Mouse (Mus musculus): ENCODE results near the gene Tespa1.
"Not testable (repeated sequence)": the region's sequence is repeated elsewhere in the genome, so short reads cannot be mapped to it uniquely, and the experiment has no call there.

Tespa1 gene

DNA sequence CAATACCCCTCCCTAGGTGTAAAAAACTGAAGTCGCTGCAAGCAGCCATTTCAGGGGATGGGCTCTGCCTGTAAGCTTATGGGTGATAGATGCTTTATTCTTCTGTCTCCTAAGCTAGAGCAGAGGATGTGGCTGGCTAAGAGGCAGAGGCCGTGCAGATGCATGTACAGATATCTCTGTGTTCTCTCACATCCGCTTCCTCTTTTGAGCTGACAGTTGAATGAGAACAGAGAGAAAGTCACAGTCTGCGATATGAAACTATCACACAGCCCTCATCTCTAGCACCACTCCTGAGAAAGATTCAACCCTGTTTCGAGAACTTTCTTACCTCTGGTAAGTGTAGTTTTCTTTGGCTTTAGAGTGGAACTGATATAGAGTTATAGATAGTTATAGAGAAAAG is at the start of gene Tespa1:
Gene Tespa1, plus strand, starts transcription at position 234 of the 400 bp plus-strand sequence.
- in situ Hi-C loops (cut with MboI, MseI): no loop called here

DNA sequence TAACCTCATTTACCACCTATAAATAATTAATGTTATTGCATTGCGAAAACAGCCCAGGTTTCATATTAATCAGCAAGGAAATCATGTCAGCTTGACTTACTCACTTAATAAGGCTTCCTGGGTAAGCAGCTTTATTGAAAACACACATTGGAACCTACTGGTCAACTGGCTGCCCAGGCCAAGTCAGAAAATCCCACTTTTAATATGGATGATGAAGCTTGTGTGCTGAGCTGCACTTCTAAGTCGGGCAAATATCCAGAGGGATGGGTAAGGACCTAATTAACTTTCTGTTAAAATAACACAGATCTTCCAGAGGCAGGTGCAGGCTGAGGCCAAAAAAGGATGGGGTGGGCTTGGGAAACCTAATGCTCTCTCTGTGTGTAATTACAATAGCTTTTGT is 46.9 kb upstream of the Tespa1 start:
- in situ Hi-C loops (cut with MboI, MseI): no loop called here

DNA sequence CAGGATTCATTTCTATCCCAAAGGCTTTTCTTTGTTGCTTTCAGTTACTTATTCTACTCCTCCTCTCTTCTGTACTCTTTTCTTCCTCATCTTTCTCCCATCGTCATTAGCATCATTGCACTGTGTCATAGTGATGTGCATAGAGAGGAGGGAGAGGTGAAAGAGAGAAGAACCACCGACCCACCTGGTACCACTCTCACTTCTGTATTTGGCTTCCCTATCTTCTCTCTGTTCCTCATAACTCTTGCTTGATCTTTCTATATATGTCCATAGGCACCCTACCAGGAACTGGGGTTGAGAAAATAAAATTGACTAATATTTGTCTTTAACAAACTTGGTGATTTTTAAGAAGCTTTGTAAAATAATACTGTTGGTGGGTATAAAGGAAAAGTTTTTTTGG is 46.2 kb upstream of the Tespa1 start:
- in situ Hi-C loops (cut with MboI, MseI): no loop called here

DNA sequence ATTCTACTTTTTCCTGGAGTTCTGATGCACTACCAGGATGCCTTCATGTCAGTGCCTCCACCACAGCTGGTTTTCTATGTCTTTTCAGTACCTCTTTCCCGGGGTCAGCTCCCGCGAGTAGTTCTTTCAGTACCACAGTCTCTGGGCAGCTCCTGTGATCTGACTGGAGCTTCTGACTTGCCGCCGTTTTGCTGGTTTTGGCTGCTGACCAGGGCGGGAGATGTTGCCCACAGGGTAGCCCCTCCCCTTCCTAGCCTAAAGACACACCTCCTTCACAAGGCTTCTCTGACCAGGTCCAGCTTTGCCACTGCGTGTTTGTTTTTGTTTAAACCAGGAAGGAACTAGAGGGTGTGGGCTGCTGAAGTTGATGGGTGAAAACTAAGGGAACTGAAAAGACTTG is 42.6 kb upstream of the Tespa1 start, which contains the start of gene Neurod4:
Gene Neurod4, minus strand, starts transcription at position 175 of the 400 bp plus-strand sequence.
- in situ Hi-C loops (cut with MboI, MseI): no loop called here

DNA sequence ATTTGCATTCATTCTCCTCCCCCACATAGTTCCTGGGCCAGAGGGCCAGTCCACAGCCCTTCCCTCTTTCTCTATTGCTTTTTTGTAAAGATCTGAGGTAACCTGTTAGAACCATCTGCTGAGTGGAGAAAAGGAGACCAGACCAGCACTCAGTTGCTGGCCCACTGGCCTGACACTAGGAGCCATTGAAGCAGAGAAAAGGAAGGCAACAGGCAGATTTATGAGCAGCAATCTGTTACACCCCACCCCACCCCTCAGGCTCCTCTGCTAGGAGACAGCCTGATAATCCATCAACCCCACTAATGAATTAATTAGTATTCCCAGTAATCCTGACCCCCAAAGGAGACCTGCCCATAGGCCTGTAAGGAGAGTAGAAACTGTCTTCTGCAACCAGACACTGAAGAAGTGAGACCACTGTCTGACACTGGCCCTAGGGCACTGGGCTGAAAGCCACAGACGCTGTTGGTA is 40.7 kb upstream of the Tespa1 start:
- in situ Hi-C loops (cut with MboI, MseI): no loop called here

DNA sequence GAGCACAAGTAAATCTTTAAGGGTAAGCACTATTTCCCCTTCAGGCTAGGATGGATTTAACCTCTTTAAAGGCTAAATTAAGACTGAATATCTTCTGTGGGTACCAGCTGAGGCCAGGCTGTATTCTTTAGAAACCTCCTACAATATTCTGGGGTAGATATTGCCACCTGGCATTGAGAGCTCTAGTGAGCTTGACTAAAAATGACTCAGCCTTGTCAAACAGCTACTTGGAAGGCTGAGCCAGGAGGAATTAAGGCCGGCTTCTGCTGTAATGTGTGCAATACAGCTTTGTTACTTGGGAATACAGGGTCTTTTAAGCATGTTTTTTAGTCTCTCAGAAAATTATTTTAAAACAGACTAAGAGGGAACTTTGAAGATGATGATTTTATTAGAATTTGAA is 35.5 kb upstream of the Tespa1 start:
- in situ Hi-C loops (cut with MboI, MseI): no loop called here

DNA sequence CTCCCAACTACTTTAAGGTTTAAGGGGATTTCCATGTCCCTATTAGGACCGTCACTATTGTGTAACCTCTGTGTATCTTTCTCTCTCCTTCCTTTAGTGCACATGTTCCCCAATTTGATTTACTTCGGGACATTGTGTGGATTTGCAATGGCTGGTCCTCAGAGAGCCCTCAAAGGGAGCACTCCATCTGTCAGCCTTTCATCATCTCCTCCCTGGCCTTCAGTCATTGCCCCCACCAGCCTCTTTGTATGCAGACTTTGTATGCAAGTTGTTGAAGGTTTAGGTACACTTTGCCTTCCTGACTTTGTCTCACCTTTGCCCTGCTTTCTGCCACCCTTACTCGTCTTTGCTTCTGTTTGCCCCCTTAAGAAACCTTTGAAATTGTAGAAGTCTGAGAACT is 34.7 kb upstream of the Tespa1 start:
- in situ Hi-C loops (cut with MboI, MseI): no loop called here

DNA sequence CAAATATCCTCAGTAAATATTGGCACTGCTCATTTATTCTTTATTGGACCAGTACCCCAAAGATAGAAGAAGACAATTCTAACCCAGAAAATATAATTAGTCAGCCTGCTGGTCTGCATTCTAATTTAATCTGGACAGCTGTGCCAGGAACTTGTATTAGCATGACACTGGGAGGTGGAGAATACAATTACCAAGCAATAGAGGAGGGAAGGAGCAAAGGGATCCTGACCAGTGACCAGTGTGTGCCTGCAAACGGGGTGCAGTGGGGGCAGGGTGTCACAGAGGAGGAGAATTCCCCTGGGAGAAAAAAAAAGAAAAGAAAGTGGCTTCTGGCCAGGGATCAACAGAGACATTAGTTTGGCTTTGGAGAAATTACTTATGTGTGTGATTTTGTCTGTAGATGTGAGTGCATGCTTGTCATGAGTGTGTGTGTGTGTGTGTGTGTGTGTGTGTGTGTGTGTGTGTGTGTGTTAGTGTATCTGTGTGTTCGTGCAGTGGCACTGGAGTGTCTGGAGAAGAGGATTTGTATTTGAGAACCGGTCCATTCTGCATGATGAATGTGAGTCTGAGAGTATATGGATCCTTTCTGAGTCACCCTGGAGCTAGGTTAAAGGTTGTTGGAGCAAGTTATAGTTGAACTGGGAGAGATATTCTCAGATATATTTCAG is 28.8 kb upstream of the Tespa1 start:
- in situ Hi-C loops (cut with MboI, MseI): no loop called here

DNA sequence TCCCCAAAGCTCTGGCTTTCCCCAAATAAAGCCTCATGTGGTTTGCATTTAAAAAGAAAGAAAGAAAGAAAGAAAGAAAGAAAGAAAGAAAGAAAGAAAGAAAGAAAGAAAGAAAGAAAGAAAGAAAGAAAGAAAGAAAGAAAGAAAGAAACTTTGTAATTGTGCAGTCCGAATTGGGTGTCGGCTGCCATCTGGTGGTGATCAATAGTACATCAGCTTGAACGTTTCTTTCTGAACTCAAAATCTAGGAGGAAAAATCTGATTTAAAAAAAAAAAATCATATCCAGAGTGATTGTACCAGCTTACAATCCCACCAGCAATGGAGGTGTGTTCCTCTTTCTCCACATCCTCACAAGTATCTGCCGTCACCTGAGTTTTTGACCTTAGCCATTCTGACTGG is 23.9 kb upstream of the Tespa1 start:
- in situ Hi-C loops (cut with MboI, MseI): loop anchor here (5.0 kb wide), 1 partner anchor 66 kb away; no protein-coding TSS in a partner anchor

DNA sequence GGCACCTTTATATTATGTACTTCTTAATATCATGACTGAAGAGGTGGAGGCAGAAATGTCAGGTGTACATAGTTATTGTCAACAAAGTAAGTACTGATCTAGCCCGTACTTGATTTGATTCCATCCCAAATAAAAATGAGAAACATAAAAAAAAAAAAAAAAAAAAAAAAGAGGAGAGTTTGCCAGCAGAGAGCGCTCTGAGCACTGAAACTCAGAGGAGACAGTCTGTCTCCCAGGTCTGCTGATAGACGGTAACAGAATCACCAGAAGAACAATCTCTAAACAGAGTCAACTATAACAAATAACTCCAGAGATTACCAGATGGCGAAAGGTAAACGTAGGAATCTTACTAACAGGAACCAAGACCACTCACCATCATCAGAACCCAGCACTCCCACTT is 18.5 kb upstream of the Tespa1 start:
- in situ Hi-C loops (cut with MboI, MseI): loop anchor here (10.0 kb wide), 1 partner anchor 289 kb away; the partner anchor contains the start of gene Olfr820

DNA sequence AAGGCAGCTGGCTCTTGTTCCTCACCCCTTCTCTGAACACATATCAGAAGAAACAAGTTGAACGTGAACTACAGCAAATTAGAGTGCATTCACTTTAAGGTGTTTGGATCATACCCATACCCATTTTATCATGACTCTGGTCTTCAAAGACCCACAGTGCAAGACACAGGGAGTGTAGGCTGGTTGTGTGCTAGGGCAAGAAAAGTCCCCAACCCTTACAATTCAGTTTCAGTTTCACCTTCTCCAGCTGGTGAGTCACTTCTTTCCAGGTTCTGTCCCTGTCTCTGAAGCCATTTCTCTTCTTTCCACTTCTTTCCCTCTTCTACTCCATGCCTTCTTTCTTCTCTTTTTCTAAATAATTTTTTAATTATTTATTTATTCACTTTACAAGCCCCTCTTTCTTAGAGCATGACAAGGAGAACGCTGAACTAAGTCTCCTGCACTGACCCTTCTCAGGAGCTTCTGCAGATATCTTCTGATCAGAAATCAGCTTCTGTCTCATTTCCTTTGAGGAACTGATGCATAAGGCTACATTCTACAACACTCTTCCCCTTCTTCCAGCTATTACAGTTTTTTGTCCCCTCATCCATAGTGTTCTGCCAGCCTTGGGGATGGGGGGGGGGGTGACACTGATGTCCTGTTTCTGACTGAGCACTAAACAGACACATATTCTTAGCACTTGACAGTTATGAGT is 11.0 kb upstream of the Tespa1 start:
- in situ Hi-C loops (cut with MboI, MseI): loop anchor here (5.0 kb wide), 1 partner anchor 36 kb away; no protein-coding TSS in a partner anchor

DNA sequence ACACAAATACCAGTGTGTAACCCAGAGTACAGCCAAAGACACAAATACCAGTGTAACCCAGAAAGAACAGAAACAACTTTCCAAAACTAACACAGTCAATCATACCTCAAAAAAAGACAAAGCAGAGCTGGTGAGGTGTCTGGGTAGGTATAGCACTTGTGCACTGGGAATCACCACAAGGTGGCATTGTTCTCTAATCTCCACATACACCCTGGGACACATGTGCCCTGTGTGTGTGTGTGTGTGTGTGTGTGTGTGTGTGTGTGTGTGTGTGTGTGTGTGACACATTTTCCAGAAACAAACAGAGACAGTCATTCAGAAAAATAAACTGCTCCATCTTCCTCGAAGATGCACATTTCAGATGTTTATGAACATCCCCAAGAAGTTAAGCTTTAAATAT is 9.1 kb upstream of the Tespa1 start:
- in situ Hi-C loops (cut with MboI, MseI): loop anchor here (5.0 kb wide), 1 partner anchor 34 kb away; no protein-coding TSS in a partner anchor

DNA sequence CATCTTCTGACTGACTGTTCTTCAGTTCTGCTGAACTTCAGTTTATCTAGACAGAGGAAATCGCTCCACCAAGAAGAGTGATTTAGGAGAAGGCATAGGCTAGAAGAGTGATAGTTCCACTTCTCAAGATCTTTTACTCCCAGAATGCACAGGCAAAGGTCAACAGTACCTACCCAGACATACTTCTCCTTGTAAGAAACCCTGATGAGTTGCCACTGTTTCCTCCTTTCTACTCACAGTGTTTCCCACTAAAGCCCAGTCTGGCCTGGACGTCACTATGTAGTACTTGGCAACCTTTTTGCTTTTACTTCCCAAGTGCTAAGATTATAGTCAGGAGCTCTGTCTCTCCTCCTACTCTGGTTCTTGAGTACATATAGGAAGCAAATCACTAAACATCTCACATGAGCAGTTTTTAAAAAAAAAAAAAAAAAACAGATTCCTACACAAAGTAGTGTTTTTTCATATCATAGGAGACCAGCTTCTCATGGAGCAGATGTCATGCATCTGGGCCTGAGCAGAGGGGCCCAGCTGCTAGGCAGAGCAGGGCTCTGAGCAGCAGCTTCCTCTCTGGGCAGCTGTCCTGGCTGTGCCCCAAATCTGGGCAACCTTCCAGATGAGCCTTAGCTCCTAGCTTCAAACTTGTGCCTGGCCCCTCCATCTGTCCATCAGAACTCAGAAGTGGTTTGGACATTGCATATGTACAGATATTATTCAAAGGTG is 8.4 kb upstream of the Tespa1 start:
- in situ Hi-C loops (cut with MboI, MseI): loop anchor here (5.0 kb wide), 1 partner anchor 33 kb away; no protein-coding TSS in a partner anchor

DNA sequence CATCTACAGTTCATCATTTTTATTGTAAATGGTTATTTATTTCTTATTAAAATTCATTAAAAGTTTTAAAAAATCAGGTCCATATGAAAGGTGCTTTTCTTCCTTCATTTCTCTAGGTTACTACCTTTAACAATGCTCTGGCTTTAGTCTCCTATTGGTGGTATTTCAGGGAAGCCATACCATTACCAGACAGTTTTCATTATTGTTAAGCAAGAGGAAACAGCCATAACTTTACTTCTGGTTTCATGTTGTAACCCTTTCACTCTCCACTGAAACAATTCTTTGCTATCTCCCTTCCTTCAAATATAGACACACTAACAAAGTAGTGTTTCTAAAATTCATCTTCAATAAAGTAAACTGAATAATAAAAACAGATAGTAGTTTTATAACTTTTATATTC is 6.8 kb upstream of the Tespa1 start:
- in situ Hi-C loops (cut with MboI, MseI): no loop called here

DNA sequence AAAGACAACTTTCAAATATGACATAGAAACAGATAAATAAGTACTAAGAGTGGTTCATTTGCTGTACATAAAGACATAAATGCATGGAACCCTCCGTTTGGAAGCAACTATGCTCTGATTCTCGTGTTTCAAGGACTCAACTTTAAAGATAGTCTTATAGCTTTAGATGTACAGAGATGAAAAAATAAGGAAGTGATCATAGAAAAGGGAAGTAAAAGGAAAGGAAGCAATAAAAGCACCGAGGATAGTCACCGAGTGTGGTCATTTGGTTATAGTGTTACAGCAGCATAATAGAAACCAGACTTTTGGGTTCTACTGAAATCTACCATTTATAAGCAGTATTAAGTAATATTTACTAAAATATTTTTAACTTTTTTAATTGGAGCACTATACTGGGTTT is 4.0 kb upstream of the Tespa1 start:
- in situ Hi-C loops (cut with MboI, MseI): no loop called here

DNA sequence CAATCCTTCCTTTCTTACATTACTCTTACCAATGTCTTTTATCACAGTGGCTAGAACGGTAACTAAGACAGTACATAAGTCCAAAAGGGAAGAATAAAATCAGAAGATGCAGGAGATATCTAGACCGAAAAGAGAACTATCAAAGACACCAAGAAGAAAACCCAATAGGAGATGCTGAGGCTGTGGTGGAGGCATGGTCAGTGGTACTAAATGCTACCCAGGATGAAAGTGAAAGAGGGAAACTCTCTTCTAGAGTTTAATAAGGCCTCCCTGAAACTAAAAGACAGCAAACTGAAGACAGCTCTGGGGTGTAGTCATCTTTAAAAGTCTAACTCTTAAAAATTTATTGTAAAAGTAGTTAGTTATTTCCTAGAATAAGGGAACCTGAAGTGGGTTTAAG is 2.0 kb upstream of the Tespa1 start:
- in situ Hi-C loops (cut with MboI, MseI): no loop called here

DNA sequence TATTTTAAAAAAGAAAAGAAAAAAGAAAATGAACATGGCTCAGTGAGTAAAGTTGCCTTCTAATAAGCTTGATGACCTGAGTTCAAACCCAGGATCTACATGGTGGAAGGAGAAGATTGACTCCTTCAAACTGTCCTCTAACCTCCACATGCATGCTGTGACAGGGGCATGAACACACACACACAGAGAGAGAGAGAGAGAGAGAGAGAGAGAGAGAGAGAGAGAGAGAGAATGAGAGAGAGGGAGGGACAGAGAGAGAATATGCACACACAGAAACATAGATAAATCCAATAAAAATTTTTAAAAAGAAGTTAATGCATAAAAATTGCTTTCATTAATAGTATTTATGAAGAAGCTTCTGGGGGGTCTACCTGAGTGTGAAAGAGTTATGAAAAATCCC is 608 bp upstream of the Tespa1 start:
- in situ Hi-C loops (cut with MboI, MseI): no loop called here

DNA sequence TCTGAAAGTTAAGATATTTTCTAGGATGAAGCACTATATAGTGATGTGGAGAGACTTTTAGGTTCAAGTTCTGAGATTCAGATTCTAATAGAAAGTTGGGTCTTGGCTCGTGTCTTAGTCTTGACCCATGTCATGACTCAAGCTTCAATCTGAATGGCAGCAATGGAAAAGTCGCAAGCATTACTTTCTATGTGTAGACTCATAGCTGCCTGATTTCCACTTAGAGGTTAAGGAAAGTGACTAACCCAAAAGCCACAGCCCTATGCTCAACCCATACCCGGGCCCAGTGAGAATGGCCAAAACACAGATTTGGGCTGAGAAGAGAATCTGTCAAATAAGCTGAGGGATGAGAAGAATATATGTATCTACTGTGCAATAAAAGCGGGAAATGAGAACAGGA is 1.6 kb downstream of the Tespa1 start:
- in situ Hi-C loops (cut with MboI, MseI): no loop called here

DNA sequence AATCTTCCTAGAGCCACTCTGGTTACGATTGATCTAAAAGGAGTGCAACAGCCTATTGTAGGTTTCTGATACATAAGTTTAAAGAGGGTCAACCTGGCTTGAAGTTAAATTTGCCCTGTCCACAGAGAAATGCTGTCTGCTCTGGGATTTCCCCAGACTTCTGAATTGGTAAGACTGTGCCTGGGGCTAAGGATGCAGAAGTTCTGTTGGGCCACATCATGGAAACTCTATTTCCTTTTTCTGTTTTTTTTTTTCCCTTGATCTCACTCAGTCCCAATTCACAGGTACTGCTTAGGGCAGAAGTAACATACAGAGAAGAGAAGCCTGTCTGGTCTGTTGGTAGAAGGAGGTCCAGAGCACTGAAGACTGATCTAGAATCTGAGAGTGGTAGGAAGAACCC is 8.0 kb downstream of the Tespa1 start:
- in situ Hi-C loops (cut with MboI, MseI): loop anchor here (10.0 kb wide), 1 partner anchor 1706 kb away; the partner anchor contains the start of gene Rps26

DNA sequence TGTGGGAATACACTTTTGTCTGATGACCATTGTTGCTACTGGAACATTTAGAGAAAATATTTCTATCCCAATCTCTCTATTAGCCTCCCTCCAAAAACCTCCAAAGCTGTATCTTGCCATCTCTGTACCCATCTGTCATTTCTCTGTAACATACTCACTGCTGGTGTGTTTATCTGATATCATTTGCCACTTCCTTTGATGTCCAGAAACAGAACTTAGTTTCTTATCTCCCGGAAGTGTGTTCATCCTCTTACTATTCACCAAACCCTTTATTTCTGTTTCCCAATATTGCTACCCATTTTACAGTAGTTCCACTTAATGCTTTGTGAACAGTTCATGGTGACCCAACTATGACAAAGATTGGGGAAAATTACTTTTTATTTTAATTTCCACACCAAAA is 13.7 kb downstream of the Tespa1 start:
- in situ Hi-C loops (cut with MboI, MseI): loop anchor here (10.0 kb wide), 1 partner anchor 1712 kb away; the partner anchor contains the start of gene Rps26

DNA sequence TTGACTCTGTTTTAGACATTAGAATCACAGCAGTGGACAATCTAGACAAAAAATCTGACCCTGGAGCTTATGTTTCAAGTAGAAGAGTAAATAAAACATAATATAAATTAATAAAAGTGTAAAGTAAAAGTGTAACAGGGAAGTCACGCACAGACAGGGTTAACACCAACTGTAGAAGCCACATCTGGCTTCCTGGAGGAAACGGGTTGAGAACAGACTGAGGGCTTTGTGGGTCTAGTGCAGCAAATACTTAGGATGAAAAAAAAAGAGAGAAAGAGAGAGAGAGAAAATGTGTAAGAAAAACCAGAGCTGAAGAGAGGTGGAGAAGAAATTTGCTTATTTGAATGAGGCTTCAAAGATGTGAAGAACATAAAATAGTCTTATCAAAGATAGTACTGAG is 14.9 kb downstream of the Tespa1 start:
- in situ Hi-C loops (cut with MboI, MseI): loop anchor here (10.0 kb wide), 1 partner anchor 1713 kb away; the partner anchor contains the start of gene Rps26

DNA sequence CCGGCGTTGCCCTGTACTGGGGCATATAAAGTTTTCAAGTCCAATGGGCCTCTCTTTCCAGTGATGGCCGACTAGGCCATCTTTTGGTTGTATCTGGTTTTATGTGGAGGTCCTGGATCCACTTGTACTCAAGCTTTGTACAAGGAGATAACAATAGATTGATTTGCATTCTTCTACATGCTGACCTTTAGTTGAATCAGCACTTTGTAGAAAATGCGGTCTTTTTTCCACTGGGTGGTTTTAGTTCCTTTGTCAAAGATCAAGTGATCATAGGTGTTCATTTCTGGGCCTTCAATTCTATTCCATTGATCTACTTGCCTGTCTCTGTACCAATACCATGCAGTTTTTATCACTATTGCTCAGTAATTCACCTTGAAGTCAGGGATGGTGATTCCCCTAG is 17.4 kb downstream of the Tespa1 start:
- in situ Hi-C loops (cut with MboI, MseI): not testable (repeated sequence)

Measured in T-helper 2 cell (primary cell).